Mouse (Mus musculus): Measurements from ENCODE around the gene Muc1. TPM values are rescaled to one million over a fixed set of nuclear protein-coding genes. Genes with fewer than 3 reads are reported as not detected.

Muc1 gene
- total RNA-seq, 2 experiments from 2014 or later, result 1.2 to 1.3 TPM

- no peak for DNase-seq (ENCODE audit: low spot score in 2 of 2)
Measured at GRCm38 (mm10) chr3:89232614-89233013, 3.8 kb downstream of the Muc1 start.

- DNase-seq (ENCODE audit: low spot score in 2 of 2), result no peak
Measured at GRCm38 (mm10) chr3:89233562-89234110, 4.8 kb downstream of the Muc1 start.

DNA sequence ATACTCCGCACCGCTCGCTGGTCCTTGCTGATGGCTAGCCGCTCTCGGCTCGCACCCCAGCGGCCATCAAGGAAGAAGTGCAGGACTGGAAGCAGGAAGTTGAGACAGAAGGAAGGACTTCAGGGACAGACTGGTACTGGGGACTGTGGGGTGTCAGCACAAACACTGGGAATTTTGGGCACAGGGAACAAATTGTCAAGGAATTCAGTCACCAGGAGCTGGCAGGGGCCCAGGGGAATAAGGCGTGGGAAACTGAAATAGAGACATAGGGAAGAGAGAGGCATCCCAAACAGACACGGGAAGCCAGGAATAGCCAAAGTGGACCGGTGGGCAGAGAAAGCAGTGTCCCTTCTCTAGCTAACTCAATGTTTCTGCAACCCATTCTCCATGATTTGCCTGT lies 7.7 kb downstream of the Muc1 start:
- no peak for DNase-seq (ENCODE audit: low spot score in 2 of 2)

GRCm38 (mm10) chr3:89237682-89238081 lies 8.8 kb downstream of the Muc1 start:
- no peak for DNase-seq (ENCODE audit: low spot score in 2 of 2)

DNA sequence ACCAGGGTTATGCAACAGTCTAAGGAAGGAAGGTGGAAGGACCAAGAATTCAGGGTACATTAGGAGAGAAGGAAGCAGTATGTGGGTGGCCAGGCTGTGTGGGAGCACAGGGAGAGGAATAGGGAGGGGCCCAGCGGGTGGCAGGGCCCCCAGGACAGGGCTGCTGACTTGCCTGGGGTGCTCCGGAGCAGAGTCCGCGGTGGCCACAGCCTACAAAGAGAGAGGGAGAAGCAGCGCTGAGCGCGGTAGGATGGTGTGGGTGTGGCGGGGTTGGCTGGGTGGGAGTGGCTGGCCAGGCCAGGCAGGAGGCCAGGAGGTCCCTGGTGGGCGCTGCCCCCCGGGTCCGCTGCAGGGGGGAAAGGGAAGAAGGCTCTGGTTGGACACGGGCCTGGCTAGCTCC lies 9.6 kb downstream of the Muc1 start:
- no peak for DNase-seq (ENCODE audit: low spot score in 2 of 2)

- no peak for DNase-seq (ENCODE audit: low spot score in 2 of 2)
Measured at GRCm38 (mm10) chr3:89242331-89242895, 13.6 kb downstream of the Muc1 start.

DNA sequence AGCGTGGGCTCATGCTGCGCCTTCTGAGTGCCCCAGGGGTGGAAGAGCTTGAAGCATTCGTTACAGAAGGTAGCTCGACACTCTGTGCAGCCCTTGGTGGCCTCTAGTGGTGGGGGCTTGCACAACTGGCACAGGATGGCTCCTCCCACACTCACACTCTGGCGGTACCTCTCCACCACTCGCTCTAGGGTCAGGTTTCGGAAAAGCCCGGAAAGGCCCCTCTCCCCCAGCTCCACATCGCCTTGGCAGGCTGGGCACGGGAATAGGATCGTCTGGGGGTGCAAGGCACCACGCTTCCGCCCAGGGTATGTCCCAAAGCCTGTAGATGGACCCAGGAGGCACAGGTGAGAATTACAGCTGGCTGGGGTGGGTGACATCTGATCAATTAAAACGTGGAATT lies 14.8 kb downstream of the Muc1 start:
- DNase-seq (ENCODE audit: low spot score in 2 of 2), result no peak

DNA sequence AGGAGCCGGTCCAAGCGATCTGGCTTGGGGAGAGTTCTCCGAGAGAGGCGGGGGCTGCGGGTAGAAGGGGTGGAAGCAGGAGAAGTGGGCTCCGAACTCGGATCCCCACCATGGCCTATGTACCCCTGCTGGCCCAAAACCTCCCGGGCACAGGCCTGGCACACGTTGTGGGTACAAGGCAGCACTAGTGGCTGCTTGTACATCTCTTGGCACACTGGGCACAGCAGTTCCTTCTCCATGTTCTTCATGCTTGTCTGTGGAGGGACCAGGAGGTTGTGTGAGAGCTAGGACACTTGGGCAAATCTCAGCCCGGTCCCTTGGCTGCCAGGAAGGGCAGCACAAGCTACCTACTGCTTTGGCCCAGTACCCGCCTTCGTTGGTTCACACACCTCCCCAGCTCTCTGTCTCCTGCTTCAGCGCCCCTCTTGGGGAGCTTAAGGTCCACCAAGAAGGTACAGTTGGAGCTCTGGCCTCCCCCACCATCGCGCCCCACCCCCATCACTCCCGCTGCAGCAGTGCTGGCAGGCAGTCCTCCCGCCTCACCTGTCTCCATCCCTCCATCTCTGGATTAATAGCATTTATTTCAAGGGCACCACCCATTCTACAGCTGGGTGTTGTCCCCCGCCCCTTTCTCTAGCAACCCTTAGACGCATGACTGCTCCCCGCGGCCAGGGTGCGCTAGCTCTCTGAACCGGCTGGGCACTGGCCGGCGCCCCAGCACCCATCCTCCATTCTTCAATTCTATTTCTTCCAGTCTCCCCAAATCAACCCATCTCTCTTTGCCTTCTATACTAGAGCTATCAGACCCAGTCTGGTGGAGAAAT lies 15.5 kb downstream of the Muc1 start:
- no peak for DNase-seq (ENCODE audit: low spot score in 2 of 2)

DNA sequence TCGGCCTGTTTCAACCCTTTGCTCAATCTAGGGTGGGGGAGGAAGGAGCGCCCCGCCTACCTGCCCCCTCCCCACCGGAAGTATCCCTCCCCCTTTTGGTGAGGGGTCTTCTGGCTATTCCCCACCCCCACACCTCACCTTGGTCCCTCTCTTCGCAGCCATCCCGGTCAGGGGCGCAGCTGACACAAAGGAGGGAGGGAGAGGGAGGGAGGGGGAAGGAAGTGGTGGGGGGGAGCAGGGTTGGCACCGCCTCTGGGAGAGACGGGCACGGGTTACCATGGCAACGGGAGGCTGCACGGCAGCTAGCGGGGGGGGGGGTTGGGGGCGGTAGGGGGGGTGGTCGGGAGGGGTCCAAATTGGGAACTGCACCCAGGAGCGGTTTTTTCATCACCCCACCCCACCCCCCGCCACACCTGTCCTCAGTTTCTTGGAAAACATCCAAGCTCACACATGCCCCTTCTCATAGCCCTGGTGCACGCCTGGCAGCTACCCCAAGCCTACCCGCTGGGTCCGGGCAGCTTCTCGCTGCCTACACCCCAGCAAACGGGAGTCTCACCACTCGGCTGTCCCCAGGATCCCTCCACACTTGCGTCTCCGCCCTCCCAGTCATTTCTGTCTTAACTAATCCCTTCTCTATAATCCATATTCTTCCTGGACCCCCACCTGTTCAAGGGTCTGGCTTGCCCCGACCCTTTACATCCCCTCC lies 16.3 kb downstream of the Muc1 start:
- peak; percentile 73 to 81 for DNase-seq (ENCODE audit: low spot score in 2 of 2)

DNA sequence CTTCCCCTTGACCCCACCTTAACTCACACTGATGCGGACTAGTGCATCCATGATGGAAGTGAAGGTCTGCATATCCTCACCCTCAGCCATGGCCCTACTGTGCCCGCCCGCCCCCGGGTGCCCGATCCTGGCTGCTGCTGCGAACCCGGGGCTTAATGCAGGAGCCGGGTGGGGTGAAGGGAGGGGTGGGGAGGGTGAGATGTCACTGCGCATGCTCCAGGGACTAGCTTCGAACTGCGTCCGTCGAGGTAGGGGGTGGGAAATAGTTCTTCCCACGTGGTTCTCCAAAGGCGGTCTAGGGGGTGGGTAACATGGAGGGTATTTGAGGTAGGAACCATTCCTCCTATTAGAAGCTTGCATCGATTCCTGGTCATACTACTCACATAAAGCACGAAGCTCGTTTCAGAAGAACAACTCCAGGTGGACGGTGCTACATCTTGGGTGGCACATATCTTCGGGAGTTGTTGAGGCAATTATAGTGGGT lies 16.9 kb downstream of the Muc1 start, which contains the start of gene Krtcap2:
TSS of gene Krtcap2 (plus strand) at position 279 of the 484 bp plus-strand sequence.
- DNase-seq (ENCODE audit: low spot score in 2 of 2), result peak; percentile 64 to 85

- DNase-seq (ENCODE audit: low spot score in 2 of 2), result peak; percentile 87 to 93
Measured at GRCm38 (mm10) chr3:89246261-89247100, 17.6 kb downstream of the Muc1 start, which contains the start of gene Trim46. Gene Trim46 (minus strand): TSS chr3:89246309.

DNA sequence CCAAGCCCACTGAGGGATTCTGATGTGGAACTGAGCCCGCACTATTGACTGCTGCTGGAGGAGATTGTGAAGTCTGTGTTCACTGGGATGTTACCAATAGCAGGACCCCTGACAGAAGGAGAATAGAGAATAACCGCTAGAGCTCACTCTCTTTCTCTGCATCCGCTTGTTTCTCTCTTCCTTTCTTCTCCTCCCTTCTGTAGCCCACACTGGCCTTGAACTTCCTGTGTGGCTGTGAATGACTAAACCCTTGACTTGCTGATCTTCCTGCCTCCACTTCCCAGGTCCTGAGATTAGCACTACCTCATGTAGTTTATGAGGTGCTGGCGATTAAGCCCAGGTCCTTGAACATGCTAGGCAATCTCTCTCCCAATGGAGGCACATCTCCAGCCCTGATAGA lies 18.6 kb downstream of the Muc1 start:
- DNase-seq (ENCODE audit: low spot score in 2 of 2), result no peak

DNA sequence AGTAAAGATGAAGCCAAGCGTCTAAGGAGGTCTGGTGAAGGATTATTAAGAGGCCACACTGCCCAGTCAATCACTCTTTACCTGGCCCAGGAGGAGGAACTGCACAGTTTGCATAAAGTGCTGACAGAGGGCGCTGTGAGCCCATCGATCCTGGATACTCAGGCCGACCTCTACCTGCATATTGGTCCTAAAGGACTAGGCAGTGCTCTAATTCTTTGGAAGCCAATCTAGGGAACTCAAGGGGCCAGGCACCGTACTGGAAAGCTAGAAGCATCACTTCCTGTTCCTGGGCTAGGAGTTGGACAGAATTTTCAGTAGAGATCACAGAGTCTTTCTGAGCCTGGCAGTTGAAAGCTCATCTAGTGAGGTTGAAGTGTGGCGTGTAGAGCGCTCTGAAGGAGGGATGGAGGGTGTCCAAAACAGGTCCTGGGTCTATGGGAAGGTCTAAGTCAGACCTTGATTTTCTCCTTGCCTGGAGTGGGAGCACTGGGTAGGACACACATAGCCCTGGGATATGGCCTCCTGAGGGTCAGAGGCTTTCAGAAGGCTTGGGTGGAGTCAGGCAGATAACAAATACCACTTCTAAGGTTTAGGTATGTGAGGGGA lies 21.7 kb downstream of the Muc1 start:
- DNase-seq (ENCODE audit: low spot score in 2 of 2), result no peak

DNA sequence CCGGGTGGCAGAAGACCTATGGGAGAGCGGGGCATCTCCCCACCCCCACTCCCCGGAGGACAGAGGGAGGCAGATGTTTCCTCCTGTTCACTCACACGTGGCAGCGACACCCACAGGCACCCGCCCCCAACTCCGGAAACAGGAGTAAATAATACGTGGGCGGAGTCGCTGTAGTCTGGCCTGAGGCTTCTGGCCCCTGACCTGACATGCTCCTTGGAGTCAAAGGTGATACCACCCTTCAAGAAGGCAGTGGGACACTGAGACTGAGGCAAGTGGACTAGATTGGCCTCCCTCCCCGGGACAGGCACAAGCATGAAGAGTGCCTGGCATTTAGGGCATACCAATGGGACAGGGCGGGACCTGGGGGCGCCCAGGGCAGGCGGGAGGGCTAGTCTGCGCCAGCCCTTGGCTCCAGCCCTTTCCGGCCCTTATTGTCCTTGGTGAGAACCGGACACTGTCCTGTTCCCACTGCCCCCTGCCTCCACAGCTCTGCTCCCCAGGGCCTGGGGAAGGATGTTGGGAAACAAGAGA lies 22.6 kb downstream of the Muc1 start:
- DNase-seq (ENCODE audit: low spot score in 2 of 2), result no peak

DNA sequence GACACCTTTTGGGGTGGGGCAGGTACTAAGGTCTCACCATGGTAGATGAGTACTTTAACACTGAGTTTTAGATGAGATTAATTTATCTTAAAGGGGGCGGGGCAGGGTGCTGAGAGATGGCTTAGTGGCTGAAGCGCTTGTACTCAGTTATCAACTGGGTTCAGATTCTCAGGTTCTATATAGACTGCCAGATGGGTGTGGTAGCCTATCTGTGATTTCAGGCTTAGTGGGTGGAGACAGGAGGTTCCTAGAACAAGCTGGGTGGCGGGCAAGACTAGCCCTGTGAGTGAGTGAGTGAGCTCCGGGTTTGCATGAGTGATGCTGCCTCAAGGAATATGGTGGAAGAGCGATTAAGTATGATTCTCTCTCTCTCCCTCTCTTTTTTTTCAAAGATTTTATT lies 26.1 kb downstream of the Muc1 start:
- DNase-seq (ENCODE audit: low spot score in 2 of 2), result no peak

DNA sequence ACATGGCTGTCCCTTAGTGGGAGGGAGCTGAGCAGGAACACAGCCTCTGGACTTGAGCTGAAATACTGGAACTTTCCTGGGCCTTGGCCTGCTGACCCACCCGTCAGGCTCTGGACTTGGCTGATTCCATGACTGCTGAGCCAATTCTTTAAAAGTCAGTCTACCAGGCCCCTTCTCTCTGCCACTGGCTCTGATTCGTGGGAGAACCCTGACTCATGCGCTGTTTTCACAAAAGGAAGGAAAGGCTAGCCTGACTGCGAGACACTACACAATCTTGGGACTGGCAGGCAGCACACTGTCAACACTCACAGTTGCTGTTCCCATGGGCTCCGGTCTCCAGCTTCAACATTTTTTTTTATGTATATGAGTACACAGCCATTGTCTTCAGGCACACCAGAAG lies 27.3 kb downstream of the Muc1 start:
- no peak for DNase-seq (ENCODE audit: low spot score in 2 of 2)

GRCm38 (mm10) chr3:89259076-89259475 lies 30.2 kb downstream of the Muc1 start, which contains the start of gene Dpm3:
Gene Dpm3 (plus strand): TSS chr3:89259358.
- DNase-seq (ENCODE audit: low spot score in 2 of 2), result no peak

GRCm38 (mm10) chr3:89260211-89260610 lies 31.4 kb downstream of the Muc1 start:
- DNase-seq (ENCODE audit: low spot score in 2 of 2), result no peak

DNA sequence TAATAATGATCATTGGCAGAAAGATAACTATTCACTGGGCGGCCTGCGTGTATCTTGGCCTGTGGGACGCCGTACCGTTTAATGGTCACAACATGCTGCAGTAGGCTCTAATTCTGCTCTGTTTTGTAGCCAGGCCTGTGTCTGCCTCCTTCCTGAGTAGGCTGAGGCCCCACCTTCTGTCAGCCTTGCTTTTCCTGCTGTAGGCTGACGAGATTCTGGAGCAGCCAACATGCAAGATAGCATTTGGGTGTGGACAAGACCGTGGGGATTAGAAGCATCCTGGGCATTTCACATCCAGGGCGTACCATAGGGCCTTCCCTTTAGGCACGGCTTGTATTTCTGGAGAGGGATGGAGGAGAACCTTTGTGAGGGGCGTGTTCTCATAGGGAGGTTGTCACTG lies 33.6 kb downstream of the Muc1 start:
- no peak for DNase-seq (ENCODE audit: low spot score in 2 of 2)

DNA sequence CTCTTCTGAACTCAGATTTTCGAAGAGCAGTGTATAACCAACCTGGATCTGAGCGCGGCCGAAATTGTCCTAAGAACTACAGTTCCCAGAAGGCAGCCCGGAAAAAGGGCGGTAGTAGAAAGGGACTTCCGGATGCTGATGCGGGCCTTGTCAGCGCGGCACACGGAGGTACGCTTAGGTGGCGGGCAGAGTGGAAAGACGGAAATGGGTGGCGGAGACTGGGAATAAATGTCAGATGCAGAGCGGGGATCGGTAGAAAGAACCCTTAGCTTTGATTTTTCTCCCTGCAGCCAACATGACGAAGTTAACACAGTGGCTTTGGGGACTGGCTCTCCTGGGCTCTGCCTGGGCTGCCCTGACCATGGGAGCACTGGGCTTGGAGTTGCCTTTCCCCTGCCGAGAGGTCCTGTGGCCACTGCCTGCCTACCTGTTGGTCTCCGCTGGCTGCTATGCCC lies 37.6 kb downstream of the Muc1 start:
- peak; percentile 76 to 87 for DNase-seq (ENCODE audit: low spot score in 2 of 2)

Measured in layer of hippocampus, postnatal 14 days (tissue).